Mouse (Mus musculus): ENCODE measurements around the gene Sdr42e1.
A peak's percentile ranks its signal among the peaks of the same experiment; 100 is the strongest.

Sdr42e1 gene

DNA sequence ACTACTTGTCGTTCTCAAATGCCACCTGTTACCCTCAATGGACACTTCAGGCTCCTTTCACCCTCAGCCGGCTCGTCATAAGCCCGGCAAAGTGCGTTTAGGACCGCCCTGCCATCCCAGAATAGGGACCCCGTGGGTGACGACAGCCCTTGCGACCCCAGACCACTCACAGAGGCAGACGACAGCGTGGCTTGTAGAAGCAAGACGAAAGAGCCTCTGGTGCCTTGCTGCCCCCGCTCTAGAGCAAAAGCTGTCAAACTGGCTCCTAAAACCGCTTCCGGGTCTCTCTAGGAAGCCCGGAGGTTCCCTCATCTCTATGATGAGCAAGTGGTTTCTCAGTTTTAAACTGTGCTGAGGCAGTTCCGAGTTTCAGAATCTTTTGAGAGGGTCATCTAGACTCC is at the start of gene Sdr42e1:
Sdr42e1 (minus strand) TSS at position 260 of the 401 bp plus-strand sequence.
- peak; percentile 39 for DNase-seq

GRCm38 (mm10) chr8:117718152-117718860 is 44.8 kb upstream of the Sdr42e1 start:
- no peak for DNase-seq

GRCm38 (mm10) chr8:117715896-117716295 is 42.4 kb upstream of the Sdr42e1 start:
- no peak for DNase-seq

DNA sequence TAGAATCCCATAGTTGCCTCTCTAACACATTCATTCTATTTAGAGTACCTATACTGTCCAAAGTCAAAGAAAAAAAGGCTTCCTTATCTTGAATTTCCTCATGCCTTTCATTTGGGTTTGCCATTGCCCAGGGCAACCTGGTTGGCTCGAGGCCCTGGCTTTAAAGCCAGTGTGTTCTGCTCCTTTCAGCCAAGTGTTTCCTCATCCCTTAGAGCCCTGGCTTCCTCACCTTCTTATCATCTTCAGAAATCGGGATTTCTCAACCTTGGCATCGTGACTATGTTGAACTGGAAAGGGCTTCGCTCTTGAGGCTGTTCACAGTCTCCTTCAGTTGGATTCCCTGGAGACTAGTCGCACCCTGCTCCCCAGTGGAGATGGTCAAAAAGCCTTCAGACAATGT is 41.1 kb upstream of the Sdr42e1 start:
- DNase-seq = no peak

GRCm38 (mm10) chr8:117712226-117712625 is 38.7 kb upstream of the Sdr42e1 start:
- DNase-seq = no peak

DNA sequence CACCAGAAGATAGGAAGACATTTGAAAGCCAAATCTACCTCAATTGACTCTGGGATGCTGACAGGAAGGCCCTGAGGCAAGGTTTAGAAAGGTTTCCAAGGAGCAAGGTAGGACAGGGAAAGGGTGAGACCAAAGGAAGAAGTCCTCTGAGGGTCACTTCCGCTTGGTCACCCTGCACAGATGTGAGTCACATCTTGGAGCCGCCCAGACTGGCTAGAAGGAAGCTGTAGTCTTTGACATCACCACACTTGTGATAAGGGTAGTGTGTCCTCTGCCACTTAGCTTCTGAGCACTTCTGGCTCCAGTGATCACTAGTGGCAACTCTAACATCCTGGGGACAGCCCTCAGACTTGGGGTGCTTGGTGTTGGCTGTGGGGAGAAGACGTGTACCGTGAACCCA is 32.7 kb upstream of the Sdr42e1 start:
- DNase-seq = no peak

DNA sequence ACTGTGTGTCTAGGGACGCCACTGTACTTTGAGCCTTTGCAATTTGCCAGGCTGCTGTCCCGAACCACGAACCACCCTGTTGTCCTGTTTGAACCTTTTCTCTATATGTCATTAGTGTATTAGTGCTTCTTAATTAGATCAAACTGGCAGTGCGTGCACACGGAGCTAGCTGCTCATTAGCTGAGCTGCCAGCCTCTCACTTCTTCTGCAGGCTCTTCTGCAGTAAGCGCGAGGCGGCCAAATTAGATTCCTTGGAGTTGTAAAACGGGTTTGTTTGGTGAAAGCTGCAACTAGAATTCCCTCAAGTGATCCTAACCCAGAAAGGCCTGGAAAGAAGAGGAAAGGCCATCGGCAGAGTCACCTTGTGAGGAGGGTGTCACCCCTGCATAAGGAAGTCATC is 29.2 kb upstream of the Sdr42e1 start:
- DNase-seq = no peak

GRCm38 (mm10) chr8:117701859-117702258 is 28.4 kb upstream of the Sdr42e1 start, which contains the start of gene Hsd17b2:
Gene Hsd17b2 (plus strand): TSS chr8:117701904.
- no peak for DNase-seq

GRCm38 (mm10) chr8:117701246-117701645 is 27.8 kb upstream of the Sdr42e1 start:
- no peak for DNase-seq

GRCm38 (mm10) chr8:117700699-117701098 is 27.2 kb upstream of the Sdr42e1 start:
- DNase-seq = no peak

- peak; percentile 7 for DNase-seq
Observed at GRCm38 (mm10) chr8:117697248-117697647, 23.8 kb upstream of the Sdr42e1 start.

- no peak for DNase-seq
Observed at GRCm38 (mm10) chr8:117695636-117696035, 22.1 kb upstream of the Sdr42e1 start.

DNA sequence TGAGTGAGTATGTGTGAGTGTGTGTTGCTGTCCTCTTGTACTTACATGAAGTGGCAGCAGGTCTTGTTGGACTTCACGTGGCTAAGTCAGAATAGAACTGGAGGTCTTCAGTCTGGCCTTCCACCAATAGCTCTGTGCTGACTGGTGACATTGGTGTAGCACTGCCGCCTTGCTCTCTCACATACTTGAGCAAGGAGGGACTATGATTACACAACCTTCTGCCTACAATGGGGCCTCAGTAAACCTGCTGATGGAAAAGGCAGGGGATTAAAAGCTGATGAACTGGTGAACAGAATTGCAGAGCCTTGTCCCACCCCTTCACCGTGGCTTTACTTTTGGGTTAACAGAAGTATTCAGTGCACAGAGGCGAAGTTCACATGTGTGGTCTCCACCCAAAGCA is 18.6 kb upstream of the Sdr42e1 start:
- DNase-seq = no peak

- no peak for DNase-seq
Observed at GRCm38 (mm10) chr8:117687890-117688289, 14.4 kb upstream of the Sdr42e1 start.

GRCm38 (mm10) chr8:117684504-117684903 is 11.0 kb upstream of the Sdr42e1 start:
- no peak for DNase-seq

- DNase-seq = no peak
Observed at GRCm38 (mm10) chr8:117683925-117684472, 10.5 kb upstream of the Sdr42e1 start.

DNA sequence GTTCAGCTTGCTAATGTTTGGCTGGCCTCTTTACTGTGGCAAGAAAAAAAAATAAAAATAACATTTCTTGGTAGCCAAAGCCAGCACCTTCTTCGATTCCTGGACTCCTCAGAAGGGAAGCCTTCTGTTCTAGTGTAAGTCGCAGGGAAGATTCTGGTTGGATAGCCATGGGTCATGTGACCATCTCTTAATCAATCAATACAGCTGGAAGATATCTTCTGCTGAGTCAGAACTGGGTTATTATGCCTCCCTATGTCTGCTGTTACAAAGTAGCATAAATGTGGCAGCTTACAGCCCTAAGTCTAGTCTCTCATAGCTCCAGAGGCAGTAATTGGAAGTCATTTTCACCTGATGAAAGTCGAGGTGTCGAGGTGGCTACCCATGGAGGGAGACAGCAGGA is 5.2 kb upstream of the Sdr42e1 start:
- no peak for DNase-seq

GRCm38 (mm10) chr8:117677011-117677410 is 3.5 kb upstream of the Sdr42e1 start:
- no peak for DNase-seq

DNA sequence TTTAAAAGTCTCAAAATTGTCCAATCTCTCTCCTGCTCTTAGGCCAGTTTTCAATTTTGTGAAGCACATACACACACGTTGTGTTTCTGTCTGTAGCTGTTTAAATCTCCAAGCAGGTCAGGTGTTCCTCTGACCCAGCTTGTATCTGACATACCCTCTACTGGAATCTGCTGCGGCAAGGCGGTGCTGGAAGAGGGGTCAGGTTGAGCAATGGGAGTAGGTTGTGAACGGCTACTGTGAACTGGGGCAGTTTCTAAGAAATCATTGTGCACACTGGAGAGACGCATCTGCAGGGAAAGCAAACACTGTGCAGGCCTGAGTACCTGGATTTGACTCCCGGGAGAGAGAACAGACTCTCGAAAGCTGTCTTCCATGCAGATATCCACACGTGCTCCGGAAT is 3.0 kb upstream of the Sdr42e1 start:
- DNase-seq = no peak

- no peak for DNase-seq
Observed at GRCm38 (mm10) chr8:117675171-117675570, 1.7 kb upstream of the Sdr42e1 start.

GRCm38 (mm10) chr8:117672558-117672957 is 931 bp downstream of the Sdr42e1 start:
- DNase-seq = no peak

- no peak for DNase-seq
Observed at GRCm38 (mm10) chr8:117670461-117670860, 3.0 kb downstream of the Sdr42e1 start.

GRCm38 (mm10) chr8:117667349-117668124 is 6.0 kb downstream of the Sdr42e1 start:
- no peak for DNase-seq
